Mouse (Mus musculus): ENCODE measurements around the gene Gna14. TPM values are rescaled to one million over a fixed set of nuclear protein-coding genes. Genes with fewer than 3 reads are reported as not detected.

Gene Gna14
- polyA plus RNA-seq, 1 experiment = 8.6 TPM

GRCm38 (mm10) chr19:16450824-16451223, 15.3 kb downstream of the Gna14 start:
- WGBS = 59% methylated on average over 3 of the region's 3 CpGs
- peak; percentile 51 for DNase-seq
- peak overlapping the region; percentile 43 for H3K27ac ChIP-seq (ENCODE audit: insufficient read depth, low read depth, low read length)

GRCm38 (mm10) chr19:16456181-16456580, 20.6 kb downstream of the Gna14 start:
- Histone ChIP-seq H3K4me3 (ENCODE audit: insufficient read depth, low read depth, low read length) (no peak overlapping the region), H3K4me1 (ENCODE audit: control insufficient read depth, insufficient read depth, low read length) (no peaks in the 10 kb centered on the region), H3K27ac (ENCODE audit: insufficient read depth, low read depth, low read length) (no peak overlapping the region), H3K36me3 (ENCODE audit: control insufficient read depth, insufficient read depth, low read length) (no peaks in the 10 kb centered on the region), H3K27me3 (replicated peaks; ENCODE audit: control insufficient read depth, insufficient read depth, low read length) (no peaks in the 10 kb centered on the region)
- DNase-seq = no peak
- no peak for TF ChIP-seq POLR2A (IDR thresholded peaks at IDR 0.05; ENCODE audit: low read depth, low read length)
- WGBS = 61% methylated on average over 2 of the region's 2 CpGs

More at GRCm38 (mm10) chr19:16450824-16451223, 15.3 kb downstream of the Gna14 start:
- Histone ChIP-seq H3K4me3 (ENCODE audit: insufficient read depth, low read depth, low read length) (no peak overlapping the region), H3K27me3 (replicated peaks; ENCODE audit: control insufficient read depth, insufficient read depth, low read length) (no peaks in the 10 kb centered on the region), H3K4me1 (ENCODE audit: control insufficient read depth, insufficient read depth, low read length) (peaks cover 6% of the 10 kb centered on the region), H3K36me3 (ENCODE audit: control insufficient read depth, insufficient read depth, low read length) (no peaks in the 10 kb centered on the region)
- TF ChIP-seq POLR2A (IDR thresholded peaks at IDR 0.05; ENCODE audit: low read depth, low read length) (no peak), CTCF (conservative IDR thresholded peaks at IDR 0.05; ENCODE audit: insufficient read depth, insufficient read length, low read depth, low read length) (no peak)

GRCm38 (mm10) chr19:16457127-16457526, 21.6 kb downstream of the Gna14 start:
- 62% methylated on average over 6 of the region's 6 CpGs for WGBS
- no peaks in the 10 kb centered on the region for H3K4me1 ChIP-seq (ENCODE audit: control insufficient read depth, insufficient read depth, low read length)
- TF ChIP-seq POLR2A (IDR thresholded peaks at IDR 0.05; ENCODE audit: low read depth, low read length) (no peak), CTCF (conservative IDR thresholded peaks at IDR 0.05; ENCODE audit: insufficient read depth, insufficient read length, low read depth, low read length) (no peak)

GRCm38 (mm10) chr19:16459317-16459716, 23.8 kb downstream of the Gna14 start:
- H3K36me3 ChIP-seq (ENCODE audit: control insufficient read depth, insufficient read depth, low read length) = no peaks in the 10 kb centered on the region
- no peak overlapping the region for H3K27ac ChIP-seq (ENCODE audit: insufficient read depth, low read depth, low read length)
- no peak for TF ChIP-seq CTCF (conservative IDR thresholded peaks at IDR 0.05; ENCODE audit: insufficient read depth, insufficient read length, low read depth, low read length)
- TF ChIP-seq POLR2A (IDR thresholded peaks at IDR 0.05; ENCODE audit: low read depth, low read length) = no peak
- no peaks in the 10 kb centered on the region for H3K4me1 ChIP-seq (ENCODE audit: control insufficient read depth, insufficient read depth, low read length)
- H3K27me3 ChIP-seq (replicated peaks; ENCODE audit: control insufficient read depth, insufficient read depth, low read length) = no peaks in the 10 kb centered on the region
- no peak overlapping the region for H3K4me3 ChIP-seq (ENCODE audit: insufficient read depth, low read depth, low read length)
- no peak for DNase-seq
- WGBS = 66% methylated on average over 5 of the region's 5 CpGs

More at GRCm38 (mm10) chr19:16457127-16457526, 21.6 kb downstream of the Gna14 start:
- Histone ChIP-seq H3K27ac (ENCODE audit: insufficient read depth, low read depth, low read length) (no peak overlapping the region), H3K36me3 (ENCODE audit: control insufficient read depth, insufficient read depth, low read length) (no peaks in the 10 kb centered on the region), H3K27me3 (replicated peaks; ENCODE audit: control insufficient read depth, insufficient read depth, low read length) (no peaks in the 10 kb centered on the region), H3K4me3 (ENCODE audit: insufficient read depth, low read depth, low read length) (no peak overlapping the region)
- no peak for DNase-seq

GRCm38 (mm10) chr19:16460292-16460691, 24.7 kb downstream of the Gna14 start:
- 73% methylated on average over 6 of the region's 6 CpGs for WGBS

GRCm38 (mm10) chr19:16460831-16461230, 25.3 kb downstream of the Gna14 start:
- Histone ChIP-seq H3K27ac (ENCODE audit: insufficient read depth, low read depth, low read length) (no peak overlapping the region), H3K4me1 (ENCODE audit: control insufficient read depth, insufficient read depth, low read length) (no peaks in the 10 kb centered on the region), H3K27me3 (replicated peaks; ENCODE audit: control insufficient read depth, insufficient read depth, low read length) (no peaks in the 10 kb centered on the region), H3K4me3 (ENCODE audit: insufficient read depth, low read depth, low read length) (no peak overlapping the region), H3K36me3 (ENCODE audit: control insufficient read depth, insufficient read depth, low read length) (no peaks in the 10 kb centered on the region)
- DNase-seq = no peak
- WGBS = 91% methylated on average over 14 of the region's 14 CpGs
- TF ChIP-seq POLR2A (IDR thresholded peaks at IDR 0.05; ENCODE audit: low read depth, low read length) = no peak
- no peak for TF ChIP-seq CTCF (conservative IDR thresholded peaks at IDR 0.05; ENCODE audit: insufficient read depth, insufficient read length, low read depth, low read length)

More at GRCm38 (mm10) chr19:16460292-16460691, 24.7 kb downstream of the Gna14 start:
- Histone ChIP-seq H3K27me3 (replicated peaks; ENCODE audit: control insufficient read depth, insufficient read depth, low read length) (no peaks in the 10 kb centered on the region), H3K27ac (ENCODE audit: insufficient read depth, low read depth, low read length) (no peak overlapping the region), H3K4me1 (ENCODE audit: control insufficient read depth, insufficient read depth, low read length) (no peaks in the 10 kb centered on the region), H3K36me3 (ENCODE audit: control insufficient read depth, insufficient read depth, low read length) (no peaks in the 10 kb centered on the region), H3K4me3 (ENCODE audit: insufficient read depth, low read depth, low read length) (no peak overlapping the region)
- TF ChIP-seq CTCF (conservative IDR thresholded peaks at IDR 0.05; ENCODE audit: insufficient read depth, insufficient read length, low read depth, low read length) (no peak), POLR2A (IDR thresholded peaks at IDR 0.05; ENCODE audit: low read depth, low read length) (no peak)
- DNase-seq = no peak

- Histone ChIP-seq H3K27ac (ENCODE audit: insufficient read depth, low read depth, low read length) (no peak overlapping the region), H3K36me3 (ENCODE audit: control insufficient read depth, insufficient read depth, low read length) (no peaks in the 10 kb centered on the region), H3K4me1 (ENCODE audit: control insufficient read depth, insufficient read depth, low read length) (no peaks in the 10 kb centered on the region), H3K4me3 (ENCODE audit: insufficient read depth, low read depth, low read length) (no peak overlapping the region), H3K27me3 (replicated peaks; ENCODE audit: control insufficient read depth, insufficient read depth, low read length) (no peaks in the 10 kb centered on the region)
- TF ChIP-seq CTCF (conservative IDR thresholded peaks at IDR 0.05; ENCODE audit: insufficient read depth, insufficient read length, low read depth, low read length) = no peak
- no peak for TF ChIP-seq POLR2A (IDR thresholded peaks at IDR 0.05; ENCODE audit: low read depth, low read length)
- 74% methylated on average over 9 of the region's 9 CpGs for WGBS
- DNase-seq = no peak
These were observed 26.9 kb downstream of the Gna14 start for GRCm38 (mm10) chr19:16462461-16462860.
